Mouse (Mus musculus): ENCODE measurements at regions not wholly inside any gene's neighbourhood (a gene's known extent, or its start where the extent isn't known, plus 50 kb on each side); places are given as distances from the start of the nearest gene placed in this dataset.
A peak's percentile ranks its signal among the peaks of the same experiment; 100 is the strongest.

DNA sequence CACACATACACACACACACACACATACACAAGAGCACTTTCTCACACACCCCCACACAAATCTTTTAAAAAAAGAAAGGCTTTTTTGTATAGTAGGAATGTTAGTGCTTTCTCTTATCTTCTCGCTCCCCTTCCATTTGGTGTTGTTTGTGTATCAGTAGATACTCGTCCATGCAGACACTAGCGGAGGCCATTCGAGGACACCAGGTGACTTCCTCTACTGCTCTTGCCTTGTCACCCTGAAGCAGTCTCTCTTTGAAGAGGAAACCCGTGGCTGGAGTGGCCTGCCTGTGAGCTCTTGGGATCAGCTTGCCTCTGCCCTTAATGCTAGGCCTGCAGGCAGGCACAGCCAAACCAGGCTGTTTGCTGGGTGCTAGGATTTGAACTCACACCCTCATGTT, 105.1 kb upstream of the Max start:
- DNase-seq = no peak
- no peak for TF ChIP-seq POLR2A (IDR thresholded peaks at IDR 0.05; ENCODE audit: borderline replicate concordance, extremely low read depth, low read depth, low read length)
- no peak for TF ChIP-seq CTCF (IDR thresholded peaks at IDR 0.05; ENCODE audit: insufficient read depth, low read length)
- Histone ChIP-seq H3K4me1 (ENCODE audit: control insufficient read depth, insufficient read depth, low read length) (no peaks in the 10 kb centered on the region; the same call in 1 of the 2 replicates), H3K4me3 (replicated peaks; ENCODE audit: extremely low read depth, low read depth, low read length) (no peak overlapping the region)
- WGBS = 59% methylated on average over 5 of the region's 5 CpGs

GRCm38 (mm10) chr12:77065645-77066512, 103.9 kb upstream of the Max start:
- DNase-seq = no peak
- TF ChIP-seq POLR2A (IDR thresholded peaks at IDR 0.05; ENCODE audit: borderline replicate concordance, extremely low read depth, low read depth, low read length) (no peak), CTCF (IDR thresholded peaks at IDR 0.05; ENCODE audit: insufficient read depth, low read length) (no peak)
- 41% methylated on average over 6 of the region's 6 CpGs for WGBS
- no peaks in the 10 kb centered on the region; the same call in 1 of the 2 replicates for H3K4me1 ChIP-seq (ENCODE audit: control insufficient read depth, insufficient read depth, low read length)
- no peak overlapping the region for H3K4me3 ChIP-seq (replicated peaks; ENCODE audit: extremely low read depth, low read depth, low read length)

GRCm38 (mm10) chr12:77064048-77064447, 102.0 kb upstream of the Max start:
- DNase-seq = no peak
- 55% methylated on average over 4 of the region's 4 CpGs for WGBS
- peaks cover 2% of the 10 kb centered on the region; the same call in 1 of the 2 replicates for H3K4me1 ChIP-seq (ENCODE audit: control insufficient read depth, insufficient read depth, low read length)

GRCm38 (mm10) chr12:77061562-77061847, 99.5 kb upstream of the Max start:
- TF ChIP-seq POLR2A (IDR thresholded peaks at IDR 0.05; ENCODE audit: borderline replicate concordance, extremely low read depth, low read depth, low read length) (no peak), CTCF (IDR thresholded peaks at IDR 0.05; ENCODE audit: insufficient read depth, low read length) (no peak)
- peaks cover 2% of the 10 kb centered on the region; the same call in 1 of the 2 replicates for H3K4me1 ChIP-seq (ENCODE audit: control insufficient read depth, insufficient read depth, low read length)
- WGBS = 71% methylated on average over 5 of the region's 5 CpGs
- DNase-seq = no peak
- no peak overlapping the region for H3K4me3 ChIP-seq (replicated peaks; ENCODE audit: extremely low read depth, low read depth, low read length)

More at GRCm38 (mm10) chr12:77064048-77064447, 102.0 kb upstream of the Max start:
- TF ChIP-seq POLR2A (IDR thresholded peaks at IDR 0.05; ENCODE audit: borderline replicate concordance, extremely low read depth, low read depth, low read length) = no peak
- no peak for TF ChIP-seq CTCF (IDR thresholded peaks at IDR 0.05; ENCODE audit: insufficient read depth, low read length)
- no peak overlapping the region for H3K4me3 ChIP-seq (replicated peaks; ENCODE audit: extremely low read depth, low read depth, low read length)

DNA sequence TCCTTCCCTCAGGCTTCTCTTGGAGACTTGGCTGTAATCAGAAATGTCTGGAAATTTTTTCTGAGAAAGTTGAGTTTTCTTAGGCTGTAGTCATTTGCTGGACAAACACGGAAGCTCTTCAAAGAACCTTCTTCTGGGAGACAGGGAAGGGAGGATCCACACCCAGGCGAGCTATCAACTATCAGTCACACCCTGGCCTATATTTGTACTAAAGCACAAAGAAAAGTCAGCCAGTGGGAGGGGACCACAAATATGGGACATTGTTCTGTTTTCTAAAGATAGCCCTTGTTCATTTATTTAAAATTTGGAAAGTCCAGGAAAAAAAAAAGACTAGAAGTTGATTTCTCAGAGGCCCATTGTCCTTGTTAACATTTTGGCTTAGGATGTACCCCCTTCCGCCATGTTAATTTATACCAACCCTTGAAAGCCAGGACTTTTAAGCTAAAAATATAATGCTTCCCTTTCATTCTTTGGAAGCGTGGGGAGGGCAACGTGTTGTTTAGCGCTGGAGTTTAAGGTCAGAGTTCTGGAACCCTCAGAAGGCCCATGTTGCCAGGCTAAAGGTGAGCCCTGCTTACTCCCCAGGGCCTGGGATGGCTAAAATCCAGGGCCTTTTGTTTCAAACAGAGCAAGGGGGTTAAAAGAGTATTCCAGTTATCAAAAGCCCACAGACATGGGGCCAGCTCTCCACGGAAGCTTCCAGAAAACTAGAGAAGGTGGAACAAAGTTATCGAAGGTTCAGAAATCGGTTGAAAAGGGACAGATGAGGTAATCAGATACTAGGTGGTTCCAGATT, 99.0 kb upstream of the Max start:
- Histone ChIP-seq H3K4me1 (ENCODE audit: control insufficient read depth, insufficient read depth, low read length) (peaks cover 2% of the 10 kb centered on the region; the same call in 1 of the 2 replicates), H3K4me3 (replicated peaks; ENCODE audit: extremely low read depth, low read depth, low read length) (no peak overlapping the region)
- WGBS = 63% methylated on average over 9 of the region's 9 CpGs
- TF ChIP-seq POLR2A (IDR thresholded peaks at IDR 0.05; ENCODE audit: borderline replicate concordance, extremely low read depth, low read depth, low read length) = no peak
- TF ChIP-seq CTCF (IDR thresholded peaks at IDR 0.05; ENCODE audit: insufficient read depth, low read length) = no peak
- no peak for DNase-seq

DNA sequence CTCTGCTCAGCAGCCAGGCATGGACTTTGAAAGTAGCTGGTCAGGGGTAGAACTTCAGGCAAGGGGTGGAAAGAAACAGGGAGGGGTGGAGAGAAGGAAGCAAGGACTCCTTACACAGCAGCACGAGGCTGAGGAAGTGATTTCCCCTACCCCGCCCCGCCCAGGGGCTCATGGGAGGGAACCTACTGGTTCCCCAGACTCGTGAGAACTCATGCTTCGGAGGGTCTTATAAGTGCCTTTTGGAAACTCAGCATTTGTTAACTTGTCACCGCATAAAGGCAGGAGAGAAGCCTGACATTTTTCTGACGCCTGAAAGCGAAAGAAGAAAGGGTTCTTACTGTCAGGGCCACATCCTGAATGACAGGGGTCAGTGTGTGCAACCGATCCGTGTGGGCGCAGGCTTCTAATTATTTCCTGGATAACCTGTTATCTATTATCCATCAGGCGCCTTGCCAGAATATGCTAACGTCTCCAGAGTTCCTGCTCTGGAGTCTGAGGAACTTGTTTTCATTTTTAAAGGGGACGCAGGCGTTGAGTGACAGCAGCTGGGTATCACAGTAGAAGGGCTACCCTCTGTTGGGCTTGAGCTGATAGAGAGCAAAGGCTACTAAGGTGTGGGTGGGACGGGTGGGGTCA, 98.2 kb upstream of the Max start:
- 8% methylated on average over 16 of the region's 16 CpGs for WGBS
- peak; percentile 27 for DNase-seq
- peak overlapping the region; percentile 48 for H3K4me3 ChIP-seq (replicated peaks; ENCODE audit: extremely low read depth, low read depth, low read length)
- 0 out of 2 replicates have a peak, but pooled peaks cover 2% of the 10 kb centered on the region for H3K4me1 ChIP-seq (ENCODE audit: control insufficient read depth, insufficient read depth, low read length)
- TF ChIP-seq CTCF (IDR thresholded peaks at IDR 0.05; ENCODE audit: insufficient read depth, low read length) (no peak), POLR2A (IDR thresholded peaks at IDR 0.05; ENCODE audit: borderline replicate concordance, extremely low read depth, low read depth, low read length) (no peak)

GRCm38 (mm10) chr12:77059679-77060059, 97.7 kb upstream of the Max start:
- 64% methylated on average over 4 of the region's 4 CpGs for WGBS
- Histone ChIP-seq H3K4me1 (ENCODE audit: control insufficient read depth, insufficient read depth, low read length) (0 out of 2 replicates have a peak, but pooled peaks cover 2% of the 10 kb centered on the region), H3K4me3 (replicated peaks; ENCODE audit: extremely low read depth, low read depth, low read length) (no peak overlapping the region)
- no peak for DNase-seq
- TF ChIP-seq CTCF (IDR thresholded peaks at IDR 0.05; ENCODE audit: insufficient read depth, low read length) = no peak
- no peak for TF ChIP-seq POLR2A (IDR thresholded peaks at IDR 0.05; ENCODE audit: borderline replicate concordance, extremely low read depth, low read depth, low read length)

- no peak for DNase-seq
- 40% methylated on average over 4 of the region's 4 CpGs for WGBS
- no peak overlapping the region for H3K4me3 ChIP-seq (replicated peaks; ENCODE audit: extremely low read depth, low read depth, low read length)
- TF ChIP-seq POLR2A (IDR thresholded peaks at IDR 0.05; ENCODE audit: borderline replicate concordance, extremely low read depth, low read depth, low read length) (no peak), CTCF (IDR thresholded peaks at IDR 0.05; ENCODE audit: insufficient read depth, low read length) (no peak)
- H3K4me1 ChIP-seq (ENCODE audit: control insufficient read depth, insufficient read depth, low read length) = 0 out of 2 replicates have a peak, but pooled peaks cover 2% of the 10 kb centered on the region
Observed at GRCm38 (mm10) chr12:77058596-77059190, 96.7 kb upstream of the Max start.
